Mouse (Mus musculus): Measurements from ENCODE around the gene Pgbd5. TPM values are rescaled to one million over a fixed set of nuclear protein-coding genes. Genes with fewer than 3 reads are reported as not detected.

The Pgbd5 gene
- polyA plus RNA-seq, 1 experiment from 2014 or later = 5.3 TPM

DNA sequence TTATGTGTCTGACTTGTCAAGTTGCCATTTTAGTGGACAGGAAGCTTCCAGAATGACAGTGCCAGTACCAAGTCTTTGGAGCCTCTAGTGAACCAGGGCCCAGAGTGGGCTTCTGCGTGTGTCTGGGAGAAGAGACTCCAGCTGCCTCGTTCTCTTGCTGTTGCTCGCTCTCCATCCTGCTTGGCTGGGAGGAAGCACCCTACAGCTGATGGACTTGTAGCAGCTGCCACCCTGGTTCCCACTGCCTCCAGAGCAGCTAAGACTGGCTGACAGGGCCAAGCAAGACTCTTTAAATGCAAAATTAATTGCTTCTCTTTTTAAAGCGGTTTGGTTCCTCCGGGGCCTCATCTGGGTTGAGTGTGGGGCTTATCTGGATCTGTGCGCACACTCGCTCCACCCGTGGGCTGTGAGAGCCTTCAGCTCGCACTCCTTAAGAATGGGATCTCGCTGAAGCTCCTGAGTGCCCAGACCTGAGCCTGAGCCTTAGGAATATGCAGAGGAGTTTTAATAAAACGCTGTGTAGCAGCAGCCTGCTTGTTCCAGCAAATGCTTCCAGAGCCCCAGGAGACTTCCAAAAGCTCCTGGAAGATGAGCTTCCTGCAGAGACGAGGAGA, 118.1 kb downstream of the Pgbd5 start:
- whole genome bisulfite sequencing = 59% methylated on average over 12 of the region's 12 CpGs
- Histone ChIP-seq H3K27ac (ENCODE audit: low read depth, low read length) (peak overlapping the region; percentile 67; the same call in 1 of the 2 replicates), H3K4me3 (ENCODE audit: low read depth, low read length) (no peak overlapping the region), H3K9me3 (ENCODE audit: control insufficient read depth, low read length) (no peaks in the 10 kb centered on the region), H3K4me2 (replicated peaks; ENCODE audit: low read depth, low read length) (no peak overlapping the region), H3K9ac (ENCODE audit: low read depth, low read length) (no peak overlapping the region), H3K4me1 (replicated peaks; ENCODE audit: control insufficient read depth, insufficient read depth, low read length) (peaks cover 4% of the 10 kb centered on the region), H3K36me3 (ENCODE audit: control insufficient read depth, insufficient read depth, low read length) (no peaks in the 10 kb centered on the region), H3K27me3 (ENCODE audit: control insufficient read depth, insufficient read depth, low read length) (no peaks in the 10 kb centered on the region)
- no peak for ATAC-seq (ENCODE audit: low FRiP score)
- no peak for DNase-seq (ENCODE audit: low spot score)

DNA sequence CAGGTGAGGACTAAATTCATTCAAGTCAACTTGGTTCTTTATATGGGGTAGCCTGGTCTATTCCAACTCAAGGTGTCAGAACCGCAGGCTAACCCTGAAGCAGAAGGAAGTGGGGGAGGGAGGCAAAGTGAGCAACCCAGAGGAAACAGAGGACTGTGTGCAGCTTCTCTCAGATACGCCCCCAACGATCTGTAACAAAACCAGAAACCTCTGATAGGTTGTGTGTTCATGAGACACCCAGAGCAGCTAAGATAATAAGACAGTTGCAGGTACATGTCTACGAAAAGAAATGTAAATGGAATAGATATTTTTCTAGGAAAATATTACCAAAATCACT, 120.2 kb downstream of the Pgbd5 start:
- Histone ChIP-seq H3K27ac (ENCODE audit: low read depth, low read length) (no peak overlapping the region), H3K36me3 (ENCODE audit: control insufficient read depth, insufficient read depth, low read length) (no peaks in the 10 kb centered on the region), H3K4me1 (replicated peaks; ENCODE audit: control insufficient read depth, insufficient read depth, low read length) (peaks cover 4% of the 10 kb centered on the region), H3K9me3 (ENCODE audit: control insufficient read depth, low read length) (no peaks in the 10 kb centered on the region), H3K4me2 (replicated peaks; ENCODE audit: low read depth, low read length) (no peak overlapping the region), H3K4me3 (ENCODE audit: low read depth, low read length) (no peak overlapping the region), H3K27me3 (ENCODE audit: control insufficient read depth, insufficient read depth, low read length) (no peaks in the 10 kb centered on the region), H3K9ac (ENCODE audit: low read depth, low read length) (no peak overlapping the region)
- DNase-seq (ENCODE audit: low spot score) (no peak), ATAC-seq (ENCODE audit: low FRiP score) (no peak)
- 84% methylated on average over 4 of the region's 4 CpGs for WGBS

Other genes starting within 250 kb of the Pgbd5 start
- 47.0 and 53.5 TPM in 2 replicates for gene Galnt2, start 208.3 kb downstream of the Pgbd5 start, polyA plus RNA-seq (2014; fragmentation: Nextera tagmentation; extraction: Ambion mirVana)
- 35.8 and 39.5 TPM in 2 replicates for gene Cog2, start 81.1 kb upstream of the Pgbd5 start, polyA plus RNA-seq (2014; fragmentation: Nextera tagmentation; extraction: Ambion mirVana)
- 0.14 and 0.15 TPM in 2 replicates for gene Agt, start 130.0 kb upstream of the Pgbd5 start, polyA plus RNA-seq (2014; fragmentation: Nextera tagmentation; extraction: Ambion mirVana)
- 0.08 TPM in 1 of 2 replicates, not detected in the other for gene Capn9, start 136.5 kb upstream of the Pgbd5 start, polyA plus RNA-seq (2014; fragmentation: Nextera tagmentation; extraction: Ambion mirVana)
- gene 2310022B05Rik, start 223.7 kb upstream of the Pgbd5 start, polyA plus RNA-seq (2014; fragmentation: Nextera tagmentation; extraction: Ambion mirVana) = 19.6 and 22.6 TPM in 2 replicates